Mouse (Mus musculus): ENCODE data around the gene Elf2.

The Elf2 gene

GRCm38 (mm10) chr3:51340552-51341267 lies at the start of gene Elf2:
Gene Elf2, minus strand, starts transcription at chr3:51340663.
- DNase-seq (ENCODE audit: low spot score in 2 of 2) = peak; percentile 77 to 80

DNA sequence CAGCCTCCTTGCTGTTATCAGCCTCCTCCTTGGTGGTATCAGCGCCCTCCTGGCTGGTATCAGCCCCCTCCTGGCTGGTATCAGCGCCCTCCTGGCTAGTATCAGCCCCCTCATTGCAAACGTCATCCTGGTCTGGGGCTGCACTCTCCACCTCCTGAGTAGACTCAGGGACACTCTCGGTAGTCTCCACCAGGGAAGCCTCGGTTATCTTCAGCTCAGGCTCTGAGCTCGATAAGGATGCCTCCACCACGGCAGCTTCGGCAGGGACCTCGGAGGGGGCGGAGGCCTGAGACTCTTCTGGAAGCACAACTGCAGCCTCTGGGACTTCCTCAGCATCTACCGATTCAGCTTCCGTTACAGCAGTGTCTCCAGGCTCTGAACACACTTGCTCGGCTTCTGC lies 48.4 kb upstream of the Elf2 start:
- DNase-seq (ENCODE audit: low spot score in 2 of 2) = peak in 1 of 2 experiments; percentile 15

DNA sequence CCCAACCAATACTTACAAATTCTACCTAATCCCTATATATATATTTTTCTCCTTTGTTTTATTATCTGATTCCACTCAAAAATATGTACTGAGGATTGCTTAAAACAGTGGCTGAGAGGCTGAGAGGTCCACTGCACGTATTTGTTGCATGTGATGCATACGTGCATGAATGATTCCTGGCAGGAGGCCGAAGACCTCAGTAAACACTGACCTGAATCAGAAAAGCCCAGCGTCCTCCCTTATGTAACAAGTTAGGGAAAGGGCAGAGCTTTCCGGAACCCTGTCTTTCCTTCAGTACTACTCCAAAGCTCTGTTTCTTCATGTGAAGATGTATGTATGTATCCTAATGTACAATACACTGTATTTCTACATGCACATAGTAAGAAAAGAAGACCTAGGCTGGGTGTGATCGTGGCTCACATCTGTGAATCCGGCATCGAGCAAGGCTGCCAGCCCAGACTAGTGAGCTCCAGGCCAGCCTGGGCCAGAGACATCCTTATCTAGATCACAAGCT lies 47.5 kb upstream of the Elf2 start:
- no peak for DNase-seq (ENCODE audit: low spot score in 2 of 2)

GRCm38 (mm10) chr3:51387134-51387451 lies 46.6 kb upstream of the Elf2 start:
- DNase-seq (ENCODE audit: low spot score in 2 of 2) = no peak

- DNase-seq (ENCODE audit: low spot score in 2 of 2) = no peak
Observed at GRCm38 (mm10) chr3:51386441-51387133, 46.1 kb upstream of the Elf2 start.

DNA sequence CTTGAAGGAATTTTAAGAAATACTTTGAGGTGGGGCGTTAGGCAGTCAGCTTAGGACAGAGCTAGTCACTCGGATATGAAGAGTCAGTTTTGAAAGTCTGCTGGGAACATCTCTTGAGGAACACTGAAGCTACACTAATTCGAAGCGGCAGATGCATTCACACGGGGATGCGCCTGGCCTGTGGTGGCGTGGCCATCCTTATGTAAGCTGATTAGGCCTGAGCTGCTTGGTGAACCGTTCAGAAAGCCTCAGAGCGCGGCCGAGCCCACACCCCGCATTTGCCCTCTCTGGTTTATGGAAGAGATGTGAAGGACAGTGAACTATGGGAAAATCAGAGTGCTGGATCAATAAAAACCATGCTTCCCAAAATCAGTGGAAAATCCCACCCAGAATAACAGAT lies 42.9 kb upstream of the Elf2 start:
- DNase-seq (ENCODE audit: low spot score in 2 of 2) = no peak

DNA sequence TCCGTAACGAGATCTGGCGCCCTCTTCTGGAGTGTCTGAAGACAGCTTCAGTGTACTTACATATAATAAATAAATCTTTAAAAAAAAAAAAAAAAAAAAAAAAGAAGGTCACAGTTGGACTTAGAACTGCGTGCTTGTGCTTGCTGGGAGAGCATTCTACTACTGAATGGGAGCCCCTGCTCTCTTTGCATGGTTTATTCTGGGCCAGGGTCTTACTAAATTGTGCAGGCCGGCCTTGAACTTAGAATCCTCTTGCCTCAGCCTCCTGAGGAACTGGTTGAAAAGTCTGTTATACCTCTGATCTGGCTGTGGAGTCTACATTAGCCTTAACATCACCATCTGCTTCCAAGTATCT lies 40.2 kb upstream of the Elf2 start:
- DNase-seq (ENCODE audit: low spot score in 2 of 2) = no peak

- no peak for DNase-seq (ENCODE audit: low spot score in 2 of 2)
Observed at GRCm38 (mm10) chr3:51379786-51380659, 39.6 kb upstream of the Elf2 start.

DNA sequence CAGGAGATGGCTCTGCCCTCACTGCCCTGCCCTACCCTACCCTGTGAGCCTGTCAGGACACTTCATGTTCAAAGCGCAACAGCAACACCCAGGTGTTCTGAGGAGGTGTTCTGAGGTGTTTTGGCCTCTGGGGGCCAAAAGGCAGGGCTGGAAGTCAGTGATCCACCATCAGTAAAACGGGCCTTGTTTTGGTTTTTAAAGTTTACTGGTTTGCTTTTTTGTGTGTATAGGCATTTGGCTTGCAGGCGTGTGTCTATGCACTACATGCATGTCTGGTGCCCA lies 38.1 kb upstream of the Elf2 start:
- no peak for DNase-seq (ENCODE audit: low spot score in 2 of 2)

GRCm38 (mm10) chr3:51377878-51378664 lies 37.6 kb upstream of the Elf2 start:
- DNase-seq (ENCODE audit: low spot score in 2 of 2) = peak in 1 of 2 experiments; percentile 41

- DNase-seq (ENCODE audit: low spot score in 2 of 2) = peak in 1 of 2 experiments; percentile 56
Observed at GRCm38 (mm10) chr3:51375307-51376265, 35.1 kb upstream of the Elf2 start.

DNA sequence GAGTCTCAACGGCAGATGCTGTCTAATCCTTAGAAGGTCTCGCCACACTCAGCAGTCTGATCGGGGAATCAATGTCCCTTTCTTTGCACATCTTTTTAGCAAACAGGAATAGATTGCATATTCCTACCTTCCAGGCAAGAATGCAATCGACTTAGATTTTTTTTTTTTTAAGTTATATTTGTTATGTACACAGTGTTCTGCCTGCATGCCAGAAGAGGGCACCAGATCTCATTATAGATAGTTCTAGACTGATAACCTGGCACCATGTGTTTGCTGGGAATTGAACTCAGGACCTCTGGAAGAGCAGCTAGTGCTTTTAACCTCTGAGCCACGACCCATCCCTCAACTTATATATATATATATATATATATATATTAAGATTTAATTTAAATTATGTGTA lies 33.1 kb upstream of the Elf2 start:
- DNase-seq (ENCODE audit: low spot score in 2 of 2) = no peak

- DNase-seq (ENCODE audit: low spot score in 2 of 2) = no peak
Observed at GRCm38 (mm10) chr3:51372883-51373282, 32.4 kb upstream of the Elf2 start.

GRCm38 (mm10) chr3:51371826-51372225 lies 31.4 kb upstream of the Elf2 start:
- DNase-seq (ENCODE audit: low spot score in 2 of 2) = no peak

- DNase-seq (ENCODE audit: low spot score in 2 of 2) = no peak
Observed at GRCm38 (mm10) chr3:51368011-51368410, 27.5 kb upstream of the Elf2 start.

- DNase-seq (ENCODE audit: low spot score in 2 of 2) = no peak
Observed at GRCm38 (mm10) chr3:51366926-51367325, 26.5 kb upstream of the Elf2 start.

DNA sequence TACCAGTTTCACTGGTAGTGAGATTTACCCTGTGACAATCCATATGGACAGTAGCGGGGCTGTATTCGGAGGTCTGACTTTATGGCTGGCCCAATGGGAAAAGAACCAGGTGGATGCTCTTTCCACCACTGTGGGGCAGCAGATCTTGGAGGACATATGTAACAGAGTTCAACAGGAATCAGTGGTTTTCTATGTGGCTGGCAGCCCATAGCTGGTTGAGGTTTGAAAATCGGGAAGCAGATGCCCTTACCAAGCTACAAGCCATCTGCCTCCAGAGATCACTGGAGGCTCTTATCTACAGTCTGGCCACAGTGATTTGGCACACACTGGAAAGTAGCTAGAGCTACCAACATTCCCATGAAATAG lies 25.0 kb upstream of the Elf2 start:
- DNase-seq (ENCODE audit: low spot score in 2 of 2) = no peak

DNA sequence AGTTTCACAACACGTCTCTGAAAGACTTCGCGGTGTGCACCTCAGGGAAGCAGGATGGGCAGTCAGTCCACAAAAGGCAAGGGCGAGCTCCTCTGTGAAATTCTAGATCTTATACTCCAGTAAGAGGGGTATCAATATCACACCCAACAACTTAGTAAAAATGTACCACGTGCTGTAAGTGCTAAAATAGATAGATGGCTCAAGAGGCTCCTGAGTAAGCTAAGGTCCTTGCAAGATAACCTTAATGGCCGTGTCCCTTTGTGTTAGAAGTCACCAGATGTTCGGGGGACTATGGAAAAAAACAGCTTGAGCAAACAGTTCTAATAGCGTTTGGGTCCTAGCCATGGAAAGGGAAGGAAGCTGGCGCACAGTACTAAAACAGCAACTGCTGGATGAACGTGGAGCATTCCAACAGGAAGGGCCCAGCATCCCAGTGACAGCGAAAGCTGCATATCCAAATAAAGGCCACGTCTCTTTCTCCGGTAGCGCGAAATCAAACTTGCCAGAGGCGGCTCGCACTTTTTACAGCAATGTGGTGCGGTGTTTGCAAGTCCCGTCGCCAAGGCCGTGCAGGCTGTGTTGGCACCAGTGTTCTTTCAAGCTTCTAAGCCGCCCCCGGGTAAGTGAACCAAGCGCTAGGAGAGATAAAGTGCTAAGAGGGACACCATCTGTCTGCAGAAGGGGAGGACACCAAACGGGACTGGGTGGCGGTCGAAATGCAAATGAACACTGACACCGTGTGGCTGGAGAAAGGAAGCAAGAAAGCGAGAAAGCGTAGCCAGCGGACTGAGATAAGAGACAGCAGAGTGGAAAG lies 24.4 kb upstream of the Elf2 start:
- peak; percentile 70 to 76 for DNase-seq (ENCODE audit: low spot score in 2 of 2)

- DNase-seq (ENCODE audit: low spot score in 2 of 2) = no peak
Observed at GRCm38 (mm10) chr3:51361066-51361465, 20.6 kb upstream of the Elf2 start.

Measured in thymus, postnatal 10 days (tissue).